ENCODE assay signal across 16 mouse cellular contexts in genomic region chr12:86534283-86534682, GRCm38 (mm10).
DNase-seq lines count a peak whose midpoint lies in the region; ATAC-seq and TF ChIP-seq lines count a peak whose summit lies in the region.
"Had no signal": no experiment of that assay in that cellular context is flagged by ENCODE, and none has a peak within 500 bp of the region (broad histone marks: within the 10 kb centered on the region; RNA-seq: fewer than 3 reads in every experiment).

No protein-coding gene starts in this region.

- no peaks in the 10 kb centered on the region for H3K36me3 ChIP-seq in heart, adult 2 months (ENCODE audit: control insufficient read depth, insufficient read depth, low read length)
- H3K36me3 ChIP-seq in liver, adult 2 months (ENCODE audit: control insufficient read depth, insufficient read depth, low read length) = no peaks in the 10 kb centered on the region
- H3K36me3 ChIP-seq in liver, embryonic 11.5 days (ENCODE audit: control insufficient read depth, insufficient read depth, low read length) = no peaks in the 10 kb centered on the region
- H3K36me3 ChIP-seq: liver, embryonic 13.5 days had no signal

- no peak for TF ChIP-seq POLR2A in cerebellum, adult 2 months (IDR thresholded peaks at IDR 0.05; ENCODE audit: borderline replicate concordance, insufficient read depth, low read length)
- TF ChIP-seq POLR2A in heart, adult 2 months (IDR thresholded peaks at IDR 0.05; ENCODE audit: insufficient read depth, low read depth, low read length) = no peak
- TF ChIP-seq POLR2A in liver, adult 2 months (IDR thresholded peaks at IDR 0.05; ENCODE audit: extremely low read depth, insufficient read depth, low read length) = no peak

- TF ChIP-seq CTCF in cerebellum, adult 2 months (IDR thresholded peaks at IDR 0.05; ENCODE audit: borderline replicate concordance, insufficient read depth, low read depth, low read length) = no peak
- TF ChIP-seq CTCF in heart, adult 2 months (IDR thresholded peaks at IDR 0.05) = no peak
- TF ChIP-seq CTCF in liver, adult 2 months (IDR thresholded peaks at IDR 0.05; ENCODE audit: low read depth, low read length) = no peak

- H3K9ac ChIP-seq in heart, adult 2 months (ENCODE audit: low read depth, low read length) = no peak overlapping the region
- H3K9ac ChIP-seq in liver, adult 2 months (ENCODE audit: low read depth, low read length) = no peak overlapping the region
- H3K9ac ChIP-seq in liver, embryonic 11.5 days (ENCODE audit: low read depth, low read length) = no peak overlapping the region
- H3K9ac ChIP-seq: liver, embryonic 13.5 days had no signal

- TF ChIP-seq EP300 in heart, adult 2 months (IDR thresholded peaks at IDR 0.05; ENCODE audit: insufficient read depth, low read depth, low read length) = no peak

- intact Hi-C loops in heart, adult 2 months (cut with DNase I) = loop anchor here (10.0 kb wide), 1 partner anchor 59 kb away; no protein-coding TSS in a partner anchor

- peak; percentile 43 to 65 for DNase-seq in cerebellum, postnatal 25 days
- no peak for DNase-seq in cerebellum, adult 2 months
- DNase-seq in heart, postnatal 4 days = peak; percentile 55
- no peak for DNase-seq in heart, adult 2 months
- DNase-seq in liver, adult 2 months (ENCODE audit: extremely low read depth, low read depth, low spot score) = peak; percentile 89
- no peak for DNase-seq in liver, embryonic 11.5 days (ENCODE audit: low spot score)
- peak; percentile 72 for DNase-seq in fat pad, adult 2 months (ENCODE audit: extremely low read depth, low read depth, low spot score)
- DNase-seq: adrenal gland, postnatal 36 days; B cell, adult 2 months; gastrocnemius, postnatal 14 days; kidney, adult 18-20 months; kidney, postnatal 14 days; liver, embryonic 13.5 days; thymus, adult 18-20 months had no signal

- no peaks in the 10 kb centered on the region for H3K9me3 ChIP-seq in liver, embryonic 11.5 days (ENCODE audit: control insufficient read depth, low read length)
- H3K9me3 ChIP-seq: liver, embryonic 13.5 days had no signal

- no peak overlapping the region for H3K4me2 ChIP-seq in liver, embryonic 11.5 days
- H3K4me2 ChIP-seq: liver, embryonic 13.5 days had no signal

- H3K4me3 ChIP-seq in cerebellum, adult 2 months (replicated peaks; ENCODE audit: insufficient read depth, low read depth, low read length) = no peak overlapping the region
- no peak overlapping the region for H3K4me3 ChIP-seq in heart, adult 2 months
- no peak overlapping the region for H3K4me3 ChIP-seq in liver, adult 2 months (ENCODE audit: insufficient read depth, low read depth, low read length)
- no peak overlapping the region for H3K4me3 ChIP-seq in liver, embryonic 11.5 days (ENCODE audit: low read depth, low read length)
- H3K4me3 ChIP-seq: liver, embryonic 13.5 days had no signal

- H3K4me1 ChIP-seq in cerebellum, adult 2 months (ENCODE audit: control insufficient read depth, insufficient read depth, low read length) = no peaks in the 10 kb centered on the region
- no peaks in the 10 kb centered on the region; the same call in 1 of the 2 replicates for H3K4me1 ChIP-seq in heart, adult 2 months (ENCODE audit: control insufficient read depth, insufficient read depth, low read length)
- peaks cover 8% of the 10 kb centered on the region for H3K4me1 ChIP-seq in liver, adult 2 months (ENCODE audit: control insufficient read depth, insufficient read depth, low read length)
- no peaks in the 10 kb centered on the region for H3K4me1 ChIP-seq in liver, embryonic 11.5 days (replicated peaks; ENCODE audit: control insufficient read depth, insufficient read depth, low read length)
- H3K4me1 ChIP-seq: liver, embryonic 13.5 days had no signal

- H3K27me3 ChIP-seq in cerebellum, adult 2 months (ENCODE audit: control insufficient read depth, insufficient read depth, low read length) = no peaks in the 10 kb centered on the region
- no peaks in the 10 kb centered on the region for H3K27me3 ChIP-seq in heart, adult 2 months (ENCODE audit: control insufficient read depth, insufficient read depth, low read length)
- no peaks in the 10 kb centered on the region for H3K27me3 ChIP-seq in liver, adult 2 months (ENCODE audit: control insufficient read depth, insufficient read depth, low read length)
- no peaks in the 10 kb centered on the region for H3K27me3 ChIP-seq in liver, embryonic 11.5 days (replicated peaks; ENCODE audit: control insufficient read depth, insufficient read depth, low read length)
- H3K27me3 ChIP-seq: liver, embryonic 13.5 days had no signal

- WGBS in cerebellum, adult 2 months = 6% methylated on average over 2 of the region's 2 CpGs
- WGBS in heart, adult 2 months = 0% methylated on average over 2 of the region's 2 CpGs
- WGBS in liver, adult 2 months = 12% methylated on average over 2 of the region's 2 CpGs
- WGBS in liver, embryonic 11.5 days = 59% methylated on average over 2 of the region's 2 CpGs

- no peak for ATAC-seq in liver, embryonic 11.5 days (replicated peaks; ENCODE audit: low FRiP score)
- ATAC-seq: hindbrain, embryonic 16.5 days; midbrain, embryonic 16.5 days had no signal

- H3K79me2 ChIP-seq in heart, adult 2 months (replicated peaks; ENCODE audit: control insufficient read depth, insufficient read depth, low read length) = no peaks in the 10 kb centered on the region
- H3K79me2 ChIP-seq in liver, adult 2 months (ENCODE audit: control insufficient read depth, insufficient read depth, low read length) = no peaks in the 10 kb centered on the region

- H3K27ac ChIP-seq in cerebellum, adult 2 months (ENCODE audit: insufficient read depth, low read length) = no peak overlapping the region
- no peak overlapping the region for H3K27ac ChIP-seq in heart, adult 2 months
- no peak overlapping the region for H3K27ac ChIP-seq in liver, adult 2 months (replicated peaks; ENCODE audit: insufficient read depth, low read depth, low read length)
- no peak overlapping the region for H3K27ac ChIP-seq in liver, embryonic 11.5 days (ENCODE audit: low read depth, low read length)
- H3K27ac ChIP-seq: liver, embryonic 13.5 days had no signal

Comparison
In these comparisons a context has a peak if more than half of its experiments do, and no peak if none do; other contexts are left out.
1. DNase-seq: peak in cerebellum, postnatal 25 days (2 of 2), heart, postnatal 4 days (single experiment), liver, adult 2 months (single experiment) and fat pad, adult 2 months (single experiment); none in cerebellum, adult 2 months (0 of 2), heart, adult 2 months (0 of 2) and liver, embryonic 11.5 days (single experiment).